Mouse (Mus musculus) cortical plate, adult 2 months (tissue): ENCODE results near the gene Hivep2.
A peak's percentile ranks its signal among the peaks of the same experiment; 100 is the strongest.

Experiments
- CTCF ChIP-seq: fragments of 200-500 bp; IDR thresholded peaks from 2 replicates; pipeline ENCODE4 v1.5.1; 2011; ENCODE audit warnings: mild to moderate bottlenecking, control low read depth, low read length; ENCODE audit not compliant: insufficient read depth; ENCODE audit errors: extremely low read depth
- POLR2A ChIP-seq: fragments of 200-500 bp; IDR thresholded peaks from 2 replicates; pipeline ENCODE4 v1.6.1; 2011; ENCODE audit warnings: mild to moderate bottlenecking, low read length, control low read depth; ENCODE audit not compliant: insufficient read depth; ENCODE audit errors: extremely low read depth

- TF ChIP-seq CTCF (no peak), POLR2A (peak; percentile 51)
Observed at GRCm38 (mm10) chr10:13982769-13983381, 17.0 kb downstream of the Hivep2 start.
